In the genomic region with DNA sequence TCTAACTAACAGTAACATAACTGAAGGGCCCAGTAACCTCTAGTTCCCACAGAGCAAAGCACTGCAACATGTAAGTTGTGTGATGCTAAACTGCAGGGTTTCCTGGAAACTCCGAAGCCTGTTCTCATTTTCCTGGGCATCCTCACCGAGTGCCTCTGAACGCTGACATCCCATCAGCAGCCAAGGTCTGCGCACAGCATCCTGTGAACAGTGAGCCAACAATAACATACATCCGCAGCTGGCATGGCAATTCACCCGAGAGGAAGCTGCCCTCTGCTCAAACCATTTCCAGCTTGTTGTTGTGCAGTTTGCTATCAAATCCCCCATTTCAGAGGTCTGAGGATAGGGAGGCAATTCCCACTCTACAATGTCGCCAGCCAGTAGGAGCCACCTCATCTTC, we compare ENCODE assay signal across 13 mouse cellular contexts.
DNase-seq lines count a peak whose midpoint lies in the region; ATAC-seq and TF ChIP-seq lines count a peak whose summit lies in the region.
"Had no signal": no experiment of that assay in that cellular context is flagged by ENCODE, and none has a peak within 500 bp of the region (broad histone marks: within the 10 kb centered on the region; RNA-seq: fewer than 3 reads in every experiment).

No protein-coding gene starts in this region.

- WGBS in kidney, embryonic 15.5 days: 76% methylated on average over 7 of the region's 7 CpGs
- WGBS in lung, embryonic 16.5 days: 74% methylated on average over 7 of the region's 7 CpGs
- 74% methylated on average over 7 of the region's 7 CpGs for WGBS in liver, postnatal 0 days (ENCODE audit: insufficient replicate concordance)

- H3K4me2 ChIP-seq in kidney, embryonic 15.5 days: no peak overlapping the region
- H3K4me2 ChIP-seq in lung, embryonic 16.5 days (ENCODE audit: low read depth, low read length): no peak overlapping the region
- no peak overlapping the region for H3K4me2 ChIP-seq in liver, postnatal 0 days (ENCODE audit: low read depth, low read length)
- H3K4me2 ChIP-seq: heart, embryonic 13.5 days; limb, embryonic 12.5 days had no signal

- H3K27ac ChIP-seq in kidney, embryonic 15.5 days: no peak overlapping the region
- peak overlapping the region; percentile 53 for H3K27ac ChIP-seq in lung, embryonic 16.5 days (ENCODE audit: low read length)
- H3K27ac ChIP-seq in liver, postnatal 0 days (ENCODE audit: low read depth): no peak overlapping the region
- H3K27ac ChIP-seq: heart, embryonic 13.5 days; limb, embryonic 12.5 days had no signal

- no peaks in the 10 kb centered on the region for H3K27me3 ChIP-seq in kidney, embryonic 15.5 days
- H3K27me3 ChIP-seq in lung, embryonic 16.5 days (ENCODE audit: control insufficient read depth, insufficient read depth, low read depth, low read length): no peaks in the 10 kb centered on the region
- no peaks in the 10 kb centered on the region for H3K27me3 ChIP-seq in liver, postnatal 0 days (ENCODE audit: insufficient read depth, low read length)
- H3K27me3 ChIP-seq: heart, embryonic 13.5 days; limb, embryonic 12.5 days had no signal

- DNase-seq in adrenal gland, postnatal 14 days: peak; percentile 46
- DNase-seq in adrenal gland, postnatal 36 days: no peak
- DNase-seq in kidney, adult 11 months: peak; percentile 14
- DNase-seq in lung, postnatal 25 days (ENCODE audit: low spot score): no peak
- no peak for DNase-seq in frontal cortex, postnatal 10 days (ENCODE audit: low spot score in 2 of 2)
- no peak for DNase-seq in liver, postnatal 0 days
- DNase-seq: cerebellum, adult 11-12 months; right cerebral cortex, adult 18-20 months had no signal

- H3K4me3 ChIP-seq in kidney, embryonic 15.5 days (replicated peaks): no peak overlapping the region
- H3K4me3 ChIP-seq in lung, embryonic 16.5 days (ENCODE audit: low read length): no peak overlapping the region
- H3K4me3 ChIP-seq in liver, postnatal 0 days (ENCODE audit: low read depth, low read length): no peak overlapping the region
- H3K4me3 ChIP-seq: heart, embryonic 13.5 days; limb, embryonic 12.5 days had no signal

- peaks cover 20% of the 10 kb centered on the region; the same call in 1 of the 2 replicates for H3K36me3 ChIP-seq in kidney, embryonic 15.5 days
- no peaks in the 10 kb centered on the region for H3K36me3 ChIP-seq in lung, embryonic 16.5 days (ENCODE audit: control insufficient read depth, insufficient read depth, low read length)
- peaks cover 4% of the 10 kb centered on the region; the same call in 1 of the 2 replicates for H3K36me3 ChIP-seq in liver, postnatal 0 days (replicated peaks; ENCODE audit: insufficient read depth, low read length)

- peaks cover 13% of the 10 kb centered on the region for H3K4me1 ChIP-seq in kidney, embryonic 15.5 days
- H3K4me1 ChIP-seq in lung, embryonic 16.5 days (replicated peaks; ENCODE audit: control insufficient read depth, insufficient read depth, low read length): peaks cover 4% of the 10 kb centered on the region; the same call in 1 of the 2 replicates
- H3K4me1 ChIP-seq in liver, postnatal 0 days (ENCODE audit: insufficient read depth): no peaks in the 10 kb centered on the region

- H3K9ac ChIP-seq in kidney, embryonic 15.5 days: no peak overlapping the region
- H3K9ac ChIP-seq in lung, embryonic 16.5 days (ENCODE audit: low read length): no peak overlapping the region
- H3K9ac ChIP-seq in liver, postnatal 0 days (replicated peaks): no peak overlapping the region
- H3K9ac ChIP-seq: heart, embryonic 13.5 days; limb, embryonic 12.5 days had no signal

- TF ChIP-seq EP300 in liver, postnatal 0 days (IDR thresholded peaks at IDR 0.05; ENCODE audit: low read depth): no peak

- ATAC-seq in kidney, embryonic 15.5 days (replicated peaks; ENCODE audit: low FRiP score): no peak
- ATAC-seq in lung, embryonic 16.5 days (ENCODE audit: low read depth): peak; percentile 27; the same call in 1 of the 2 replicates
- ATAC-seq in liver, postnatal 0 days: no peak
- ATAC-seq: midbrain, embryonic 16.5 days had no signal

- H3K9me3 ChIP-seq in kidney, embryonic 15.5 days (replicated peaks): 0 out of 2 replicates have a peak, but pooled peaks cover 5% of the 10 kb centered on the region
- no peaks in the 10 kb centered on the region for H3K9me3 ChIP-seq in lung, embryonic 16.5 days (ENCODE audit: control insufficient read depth, low read length)
- H3K9me3 ChIP-seq in liver, postnatal 0 days (ENCODE audit: low read length): no peaks in the 10 kb centered on the region
- H3K9me3 ChIP-seq: limb, embryonic 12.5 days had no signal

- TF ChIP-seq CTCF in liver, postnatal 0 days (IDR thresholded peaks at IDR 0.05; ENCODE audit: low read depth): no peak

Comparison
In these comparisons a context has a peak if more than half of its experiments do, and no peak if none do; other contexts are left out.
1. DNase-seq: peak in adrenal gland, postnatal 14 days (single experiment) and kidney, adult 11 months (single experiment); none in adrenal gland, postnatal 36 days (0 of 2), lung, postnatal 25 days (single experiment), frontal cortex, postnatal 10 days (0 of 2) and liver, postnatal 0 days (single experiment).